Mouse (Mus musculus) lung, adult 2 months (tissue): ENCODE data around the gene Sh3d21.

Experiments used
- CTCF ChIP-seq: fragments of 200-500 bp; IDR thresholded peaks from 2 replicates; pipeline ENCODE4 v1.5.1; 2011; ENCODE audit warnings: mild to moderate bottlenecking, low read length, control low read depth; ENCODE audit not compliant: insufficient read depth
- POLR2A ChIP-seq: fragments of 200-500 bp; IDR thresholded peaks from 2 replicates; pipeline ENCODE4 v1.6.1; 2011; ENCODE audit warnings: low read depth, mild to moderate bottlenecking, control low read depth, low read length, borderline replicate concordance; ENCODE audit errors: extremely low read depth

DNA sequence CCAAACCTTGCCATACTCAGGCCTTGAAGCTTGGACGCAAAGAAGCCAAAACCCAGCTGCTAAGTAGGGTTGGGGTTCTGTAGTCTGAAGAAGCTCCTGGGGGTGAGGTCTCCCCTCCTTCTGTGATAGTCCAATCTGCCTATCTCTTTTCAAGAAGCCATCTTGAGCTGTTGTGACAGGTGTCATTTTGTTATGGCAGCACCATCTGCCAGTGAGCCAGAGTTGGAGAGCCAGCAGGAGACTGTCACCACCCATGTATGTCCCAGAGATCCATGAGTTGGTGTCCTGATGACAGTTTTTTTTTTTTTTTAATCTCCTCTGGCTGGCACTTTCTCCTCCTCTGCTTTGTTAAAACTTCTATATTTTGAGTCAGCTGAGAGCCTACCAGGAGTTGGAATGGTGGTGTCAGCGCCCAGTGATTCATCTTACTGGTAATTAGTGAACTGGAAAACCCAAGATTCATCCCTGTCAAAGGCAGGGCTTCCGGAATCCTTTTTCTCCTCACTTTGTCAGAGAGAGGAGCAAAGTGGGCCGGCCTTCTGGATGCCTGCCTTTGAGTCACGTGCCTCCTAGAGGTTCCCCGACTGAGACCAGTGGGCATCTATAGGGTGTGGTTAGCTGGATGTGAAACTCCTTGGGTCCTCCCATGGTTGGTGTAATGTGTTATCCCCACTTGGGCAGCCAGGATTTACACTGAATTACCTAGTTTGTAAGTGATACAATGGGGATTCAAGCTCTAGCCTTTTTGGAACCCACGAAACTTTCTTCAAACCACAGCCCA, 61.0 kb downstream of the Sh3d21 start:
- no peak for TF ChIP-seq POLR2A
- no peak for TF ChIP-seq CTCF
